Mouse (Mus musculus): ENCODE results near the gene Senp6. TPM values are rescaled to one million over a fixed set of nuclear protein-coding genes. Genes with fewer than 3 reads are reported as not detected.
"Not testable (repeated sequence)": the region's sequence is repeated elsewhere in the genome, so short reads cannot be mapped to it uniquely, and the experiment has no call there.

The Senp6 gene
- 53.3 and 58.4 TPM in 2 replicates for polyA plus RNA-seq (2015; fragmentation: Nextera tagmentation; extraction: Ambion mirVana)

DNA sequence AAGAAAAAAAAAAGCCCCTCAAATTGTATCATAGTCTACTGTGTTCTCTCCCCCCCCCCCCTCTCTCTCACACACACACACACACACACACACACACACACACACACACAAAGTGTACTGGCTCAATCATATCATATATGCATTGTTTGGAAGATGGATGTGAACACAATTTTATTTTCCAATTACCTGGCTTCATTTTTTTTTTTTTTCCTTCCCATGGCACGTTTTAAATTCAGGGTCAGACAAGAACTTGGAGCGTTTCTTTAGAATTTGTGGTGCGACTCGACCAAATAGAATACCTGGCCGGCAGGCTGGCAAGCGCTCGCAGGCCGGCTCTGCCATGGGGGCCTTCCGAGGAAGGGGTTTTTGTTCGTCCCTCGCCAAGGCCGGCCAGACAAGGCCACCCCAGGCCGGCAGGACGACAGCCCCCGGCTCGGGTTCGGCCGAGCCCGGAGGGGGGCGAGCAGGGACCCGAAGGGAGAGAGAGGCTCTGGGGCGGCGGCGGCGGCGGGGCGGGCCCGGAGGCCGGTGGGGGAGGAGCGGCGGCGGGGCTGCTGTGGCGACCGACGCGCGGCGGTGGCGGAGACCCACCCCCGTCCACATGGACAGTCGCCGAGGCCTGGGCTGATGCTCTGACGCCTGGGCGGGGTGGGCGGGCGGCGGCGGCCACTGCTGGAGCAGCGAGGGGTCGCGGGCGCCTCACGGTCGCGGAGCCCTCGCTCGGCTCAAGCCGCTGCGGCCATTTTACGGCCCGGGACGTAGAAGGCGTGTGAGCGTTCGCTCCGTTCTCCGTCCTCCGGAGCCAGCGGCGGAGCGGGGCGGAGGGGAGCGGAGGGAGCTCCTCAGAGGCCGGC is at the start of gene Senp6:
TSS of gene Senp6 (plus strand) at position 537 of the 854 bp plus-strand sequence.
- peaks cover 26% of the 10 kb centered on the region for H3K4me1 ChIP-seq (replicated peaks)
- under 1% methylated on average over 35 of the region's 74 CpGs for WGBS

DNA sequence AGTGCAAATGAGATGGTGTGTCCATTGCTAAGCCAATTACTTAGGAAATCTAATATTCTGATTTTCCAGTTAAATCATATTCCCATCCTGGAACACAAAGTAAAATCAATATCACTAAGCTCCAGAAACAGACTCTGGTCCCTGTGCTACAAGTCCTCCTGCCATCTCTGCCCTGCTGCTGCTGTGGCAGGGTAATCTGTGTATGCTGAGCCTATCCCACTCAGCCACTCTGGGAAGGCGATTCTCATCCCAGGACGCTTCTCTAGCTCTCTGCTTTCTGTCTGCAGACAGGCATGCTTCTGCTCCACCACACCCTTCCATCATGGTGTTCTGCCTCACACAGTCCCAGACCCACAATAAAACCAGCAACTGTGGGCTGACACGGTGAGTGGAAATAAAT is 46.3 kb upstream of the Senp6 start:
- no peaks in the 10 kb centered on the region for H3K9me3 ChIP-seq
- WGBS: 74% methylated on average over 3 of the region's 3 CpGs
- H3K9ac ChIP-seq: no peak overlapping the region
- no peak overlapping the region for H3K4me3 ChIP-seq
- no peak for ATAC-seq (ENCODE audit: low FRiP score)
- no peak overlapping the region for H3K4me2 ChIP-seq
- no peaks in the 10 kb centered on the region for H3K27me3 ChIP-seq
- H3K36me3 ChIP-seq: no peaks in the 10 kb centered on the region
- H3K4me1 ChIP-seq (replicated peaks): no peaks in the 10 kb centered on the region
- H3K27ac ChIP-seq: no peak overlapping the region

More for the DNA sequence above, at the start of gene Senp6:
- Histone ChIP-seq H3K27ac (peak within 1 kb of the TSS; percentile 100), H3K4me3 (peak within 1 kb of the TSS; percentile 89), H3K4me2 (peak within 1 kb of the TSS; percentile 64), H3K36me3 (no peaks in the 10 kb centered on the region), H3K9me3 (no peaks in the 10 kb centered on the region), H3K9ac (peak within 1 kb of the TSS; percentile 100), H3K27me3 (no peaks in the 10 kb centered on the region)
- ATAC-seq (ENCODE audit: low FRiP score): peak; percentile 93

DNA sequence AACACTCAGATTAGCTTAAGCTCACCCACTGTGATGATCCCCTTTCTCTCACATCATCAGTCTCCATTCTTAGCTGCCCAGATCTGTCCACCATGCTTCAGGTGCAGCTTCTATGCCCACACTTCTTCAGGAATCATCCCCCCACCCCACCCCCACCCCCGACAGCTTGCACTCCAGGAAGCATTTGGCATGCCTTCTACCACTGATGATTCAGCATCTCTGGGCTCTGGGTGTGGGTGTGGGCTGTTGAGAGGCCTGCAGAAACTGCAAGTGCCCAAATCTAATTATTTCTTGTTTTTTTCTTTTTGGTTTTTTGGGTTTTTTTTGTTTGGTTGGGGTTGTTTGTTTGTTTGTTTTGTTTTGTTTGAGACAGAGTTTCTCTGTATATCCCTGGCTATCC is 45.1 kb upstream of the Senp6 start:
- Histone ChIP-seq H3K4me1 (replicated peaks) (no peaks in the 10 kb centered on the region), H3K4me2 (no peak overlapping the region), H3K27ac (no peak overlapping the region), H3K9me3 (no peaks in the 10 kb centered on the region), H3K27me3 (no peaks in the 10 kb centered on the region), H3K4me3 (no peak overlapping the region), H3K9ac (no peak overlapping the region), H3K36me3 (no peaks in the 10 kb centered on the region)
- 71% methylated on average over 1 of the region's 1 CpGs for WGBS
- no peak for ATAC-seq (ENCODE audit: low FRiP score)

DNA sequence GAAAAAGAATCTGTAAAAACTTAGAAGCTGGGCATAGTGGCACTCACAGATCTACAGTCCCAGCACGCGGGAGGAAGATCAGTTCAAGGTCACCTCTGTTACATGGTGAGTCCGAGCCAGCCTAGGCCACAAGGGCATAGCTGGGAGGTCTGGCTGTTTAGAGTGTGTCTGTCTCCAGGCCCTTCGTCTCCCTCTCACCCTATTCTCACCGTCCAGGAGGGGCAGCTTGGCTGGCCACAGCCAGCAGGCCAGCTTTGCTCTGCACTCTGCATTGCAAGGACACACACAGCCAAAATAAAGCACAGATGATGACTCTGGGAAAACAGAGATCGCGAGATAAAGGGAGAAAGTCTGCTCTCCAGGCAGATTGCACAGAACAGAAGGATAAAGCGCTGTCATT is 43.9 kb upstream of the Senp6 start:
- WGBS: 68% methylated on average over 8 of the region's 8 CpGs
- H3K4me3 ChIP-seq: no peak overlapping the region
- no peak overlapping the region for H3K4me2 ChIP-seq
- no peaks in the 10 kb centered on the region for H3K27me3 ChIP-seq
- ATAC-seq (ENCODE audit: low FRiP score): no peak
- H3K9ac ChIP-seq: no peak overlapping the region
- no peaks in the 10 kb centered on the region for H3K4me1 ChIP-seq (replicated peaks)
- no peaks in the 10 kb centered on the region for H3K36me3 ChIP-seq
- no peak overlapping the region for H3K27ac ChIP-seq
- H3K9me3 ChIP-seq: no peaks in the 10 kb centered on the region

DNA sequence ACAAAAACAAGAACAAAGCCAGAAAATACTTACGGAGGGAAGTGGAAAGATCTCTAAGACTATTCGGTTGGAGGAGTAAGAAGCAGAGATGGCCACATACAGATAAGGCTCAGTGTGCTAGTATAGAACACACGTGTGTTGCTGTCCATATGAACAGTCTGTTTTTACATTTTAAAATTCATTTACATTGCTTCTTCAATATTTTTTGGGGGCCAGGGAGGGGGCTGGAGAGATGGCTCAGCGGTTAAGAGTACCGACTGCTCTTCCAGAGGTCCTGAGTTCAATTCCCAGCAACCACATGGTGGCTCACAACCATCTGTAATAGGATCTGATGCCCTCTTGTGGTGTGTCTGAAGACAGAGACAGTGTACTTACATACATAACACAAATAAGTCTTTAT is 41.4 kb upstream of the Senp6 start:
- not testable (repeated sequence) for H3K27ac ChIP-seq; H3K9ac ChIP-seq; H3K4me3 ChIP-seq; H3K27me3 ChIP-seq; H3K4me2 ChIP-seq; H3K4me1 ChIP-seq (replicated peaks); ATAC-seq (ENCODE audit: low FRiP score); H3K9me3 ChIP-seq; H3K36me3 ChIP-seq
- WGBS: 95% methylated on average over 5 of the region's 5 CpGs

DNA sequence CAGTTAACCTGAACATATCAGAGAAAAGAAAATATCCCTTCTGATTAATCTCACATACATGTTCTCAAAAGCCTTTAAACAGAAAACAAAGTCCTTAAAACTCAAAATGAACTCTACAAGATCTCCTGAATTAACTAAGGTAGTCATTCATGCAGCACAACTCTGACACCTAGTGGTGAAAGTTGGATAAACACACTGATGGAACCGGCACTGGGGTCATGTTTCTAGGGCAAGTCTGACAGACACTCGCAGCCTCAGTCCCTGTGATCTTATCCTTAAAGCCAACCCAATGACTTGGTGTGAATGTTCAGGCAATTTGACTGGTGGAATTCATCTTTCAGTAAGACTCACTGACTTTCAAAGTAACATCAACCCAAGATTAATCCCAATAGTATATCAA is 40.7 kb upstream of the Senp6 start:
- no peaks in the 10 kb centered on the region for H3K9me3 ChIP-seq
- no peak overlapping the region for H3K9ac ChIP-seq
- H3K27ac ChIP-seq: no peak overlapping the region
- ATAC-seq (ENCODE audit: low FRiP score): no peak
- no peak overlapping the region for H3K4me3 ChIP-seq
- H3K36me3 ChIP-seq: no peaks in the 10 kb centered on the region
- H3K4me2 ChIP-seq: no peak overlapping the region
- 1% methylated on average over 2 of the region's 2 CpGs for WGBS
- no peaks in the 10 kb centered on the region for H3K4me1 ChIP-seq (replicated peaks)
- H3K27me3 ChIP-seq: no peaks in the 10 kb centered on the region

DNA sequence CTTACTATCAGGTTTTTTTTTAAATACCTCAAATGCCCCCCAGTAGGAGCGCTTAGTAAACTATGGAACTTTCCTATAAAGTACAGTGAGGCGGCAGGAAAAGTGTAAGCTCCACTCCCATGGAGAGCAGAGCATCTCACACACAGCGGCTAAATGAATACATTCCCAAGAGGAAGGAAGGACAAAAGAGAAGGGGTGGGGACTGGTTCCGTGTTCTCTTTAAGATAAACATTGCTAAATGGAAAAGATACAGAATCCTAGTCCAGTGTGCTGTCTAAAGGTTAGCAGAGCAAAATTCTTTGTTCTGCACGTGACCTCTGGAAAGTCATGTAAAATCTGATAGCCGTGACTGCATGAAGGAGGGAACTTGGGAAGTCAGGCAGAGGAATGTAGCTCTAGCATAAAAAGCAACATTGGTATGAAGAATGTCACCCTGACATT is 40.1 kb upstream of the Senp6 start:
- no peaks in the 10 kb centered on the region for H3K4me1 ChIP-seq (replicated peaks)
- no peak for ATAC-seq (ENCODE audit: low FRiP score)
- 75% methylated on average over 6 of the region's 6 CpGs for WGBS

DNA sequence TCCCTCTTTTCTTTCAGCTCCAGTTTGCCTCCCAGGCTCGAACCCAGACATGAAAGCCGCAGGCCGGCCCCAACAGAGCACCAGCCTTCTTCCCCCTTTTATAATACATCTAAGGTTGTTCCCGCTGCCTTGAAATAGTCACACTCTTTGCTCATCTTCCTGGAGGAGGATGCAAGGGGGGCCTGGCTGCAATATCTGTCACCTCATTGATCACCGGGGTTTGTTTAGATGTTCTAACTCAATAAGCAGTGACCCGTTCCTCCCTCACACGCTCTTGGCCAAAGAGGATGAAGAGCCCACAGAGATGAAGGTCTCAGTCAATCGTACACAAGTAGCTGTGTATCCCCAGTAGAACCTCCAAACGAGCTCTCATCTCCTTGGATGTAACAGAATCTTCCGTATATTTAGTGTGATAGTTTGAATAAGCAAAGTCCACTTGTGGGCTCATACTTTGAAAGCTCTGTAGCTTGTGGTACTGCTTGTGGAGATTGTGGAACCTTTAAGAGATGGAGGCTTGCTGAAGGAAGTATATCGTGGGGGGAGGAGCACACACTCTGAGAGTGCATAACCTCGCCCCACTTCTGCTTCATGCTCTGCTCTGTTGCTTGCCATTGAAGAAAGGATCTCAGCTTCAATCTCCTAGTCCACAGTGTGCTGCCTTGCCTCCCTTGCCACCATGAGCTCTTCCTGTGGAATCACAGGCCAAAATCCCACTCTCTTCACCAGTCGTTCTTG is 29.3 kb upstream of the Senp6 start:
- H3K4me1 ChIP-seq (replicated peaks): no peaks in the 10 kb centered on the region
- WGBS: 91% methylated on average over 13 of the region's 13 CpGs
- H3K36me3 ChIP-seq: no peaks in the 10 kb centered on the region
- no peak overlapping the region for H3K4me3 ChIP-seq
- no peak overlapping the region for H3K9ac ChIP-seq
- H3K27ac ChIP-seq: no peak overlapping the region
- H3K27me3 ChIP-seq: no peaks in the 10 kb centered on the region
- H3K9me3 ChIP-seq: no peaks in the 10 kb centered on the region
- no peak for ATAC-seq (ENCODE audit: low FRiP score)
- no peak overlapping the region for H3K4me2 ChIP-seq

More for the DNA sequence above, 40.1 kb upstream of the Senp6 start:
- no peak overlapping the region for H3K27ac ChIP-seq
- no peak overlapping the region for H3K4me2 ChIP-seq
- H3K9ac ChIP-seq: no peak overlapping the region
- H3K27me3 ChIP-seq: no peaks in the 10 kb centered on the region
- H3K9me3 ChIP-seq: no peaks in the 10 kb centered on the region
- no peak overlapping the region for H3K4me3 ChIP-seq
- H3K36me3 ChIP-seq: no peaks in the 10 kb centered on the region

DNA sequence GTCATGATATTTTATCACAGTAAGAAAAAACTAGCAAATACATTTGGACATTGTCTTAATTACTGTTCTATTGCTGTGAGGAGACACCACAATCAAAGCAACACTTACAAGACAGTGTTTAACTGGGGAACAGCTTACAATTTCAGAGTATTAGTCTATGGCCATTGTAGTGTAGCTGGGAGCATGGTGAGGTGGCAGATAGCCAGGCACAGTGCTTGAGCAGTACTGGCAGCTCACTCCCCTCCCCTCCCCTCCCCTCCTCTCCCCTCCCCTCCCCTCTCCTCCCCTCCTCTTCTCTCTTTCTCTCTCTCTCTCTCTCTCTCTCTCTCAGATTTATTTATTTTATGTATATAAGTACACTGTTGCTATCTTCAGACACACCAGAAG is 28.7 kb upstream of the Senp6 start:
- Histone ChIP-seq H3K9me3 (no peaks in the 10 kb centered on the region), H3K4me3 (no peak overlapping the region)
- ATAC-seq (ENCODE audit: low FRiP score): no peak

DNA sequence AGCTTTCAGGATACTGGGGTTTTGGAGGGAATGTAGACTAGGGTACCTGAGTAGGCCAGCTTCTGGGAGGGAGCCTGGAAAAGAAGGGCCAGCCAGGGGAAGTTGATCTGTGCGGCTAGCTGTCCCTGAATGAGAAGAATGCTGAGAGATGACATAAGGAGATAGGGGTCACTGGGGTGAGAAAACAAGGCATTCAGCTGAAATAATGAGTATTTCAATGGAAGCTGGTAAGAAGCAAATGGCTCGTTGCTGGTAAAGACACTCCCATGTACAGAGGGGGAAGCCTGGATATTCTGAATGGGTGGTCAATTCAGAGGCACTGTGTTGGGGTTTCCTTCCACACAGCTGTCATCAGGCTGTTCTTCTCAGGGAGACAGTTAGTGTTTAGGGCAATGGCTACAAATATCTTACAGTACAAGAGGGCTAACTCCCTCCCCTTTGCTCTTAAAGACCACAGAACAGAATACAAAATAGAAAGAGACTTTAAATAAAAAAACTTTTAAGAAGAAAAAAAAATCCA is 27.3 kb upstream of the Senp6 start:
- 5% methylated on average over 2 of the region's 2 CpGs for WGBS
- no peaks in the 10 kb centered on the region for H3K4me1 ChIP-seq (replicated peaks)
- H3K4me3 ChIP-seq: no peak overlapping the region
- no peaks in the 10 kb centered on the region for H3K9me3 ChIP-seq
- ATAC-seq (ENCODE audit: low FRiP score): no peak
- no peaks in the 10 kb centered on the region for H3K36me3 ChIP-seq
- no peak overlapping the region for H3K4me2 ChIP-seq
- H3K27me3 ChIP-seq: no peaks in the 10 kb centered on the region
- no peak overlapping the region for H3K27ac ChIP-seq
- no peak overlapping the region for H3K9ac ChIP-seq

More for the DNA sequence above, 28.7 kb upstream of the Senp6 start:
- no peak overlapping the region for H3K4me2 ChIP-seq
- H3K27ac ChIP-seq: no peak overlapping the region
- no peak overlapping the region for H3K9ac ChIP-seq
- H3K36me3 ChIP-seq: no peaks in the 10 kb centered on the region
- no peaks in the 10 kb centered on the region for H3K27me3 ChIP-seq
- H3K4me1 ChIP-seq (replicated peaks): no peaks in the 10 kb centered on the region

DNA sequence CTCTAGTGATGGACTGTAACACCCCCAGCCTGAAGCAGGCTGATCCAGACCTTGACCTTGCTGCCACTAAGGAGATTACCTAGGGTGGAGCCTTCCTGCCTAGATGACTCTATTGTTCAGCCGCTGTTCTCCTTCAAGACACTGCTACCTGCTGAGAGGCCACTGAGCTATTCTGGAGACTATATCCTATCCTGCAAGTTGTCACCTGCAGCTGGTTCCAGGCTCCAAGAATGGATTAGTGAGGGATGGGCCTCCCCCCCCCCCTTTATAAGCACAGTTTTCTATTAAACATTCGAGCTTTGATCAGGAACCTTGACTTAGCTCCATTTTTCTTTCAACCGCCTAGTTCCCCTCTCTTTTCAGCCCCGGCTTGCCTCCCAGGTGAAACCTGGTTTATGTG is 22.4 kb upstream of the Senp6 start:
- not testable (repeated sequence) for H3K9ac ChIP-seq; H3K27ac ChIP-seq; H3K4me2 ChIP-seq; H3K36me3 ChIP-seq; H3K4me1 ChIP-seq (replicated peaks); H3K9me3 ChIP-seq; H3K27me3 ChIP-seq; H3K4me3 ChIP-seq; ATAC-seq (ENCODE audit: low FRiP score)
- WGBS: 88% methylated on average over 4 of the region's 4 CpGs

DNA sequence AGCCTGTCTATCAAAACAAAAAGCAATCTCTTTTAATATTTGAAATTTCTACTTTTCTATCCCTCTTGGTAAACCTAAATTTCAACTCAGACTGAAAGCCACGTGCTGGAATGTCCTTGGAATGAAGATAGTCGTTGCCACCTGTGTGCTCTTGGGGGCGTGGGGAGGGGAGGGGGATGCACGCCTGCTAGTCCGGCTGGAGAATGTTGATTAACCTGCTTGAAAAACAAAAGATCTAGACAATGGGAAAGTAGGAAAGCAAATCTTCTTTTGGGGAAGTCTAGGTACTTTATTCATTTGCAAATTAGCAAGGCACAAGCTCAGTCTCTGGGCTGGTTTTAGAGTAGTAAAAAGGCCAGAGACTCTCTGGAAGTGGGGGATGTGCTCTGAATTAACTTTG is 17.4 kb upstream of the Senp6 start:
- H3K9ac ChIP-seq; H3K27ac ChIP-seq; H3K4me2 ChIP-seq; H3K4me1 ChIP-seq (replicated peaks); H3K27me3 ChIP-seq; ATAC-seq (ENCODE audit: low FRiP score); H3K36me3 ChIP-seq; H3K4me3 ChIP-seq; H3K9me3 ChIP-seq: not testable (repeated sequence)
- 48% methylated on average over 5 of the region's 5 CpGs for WGBS
